Mouse (Mus musculus) frontal cortex, postnatal 36 days (tissue): Measurements from ENCODE around the gene Dydc2.

Experiments used
- DNase-seq, 2 experiments: peaks; one replicate each; pipeline ENCODE4 v3.0.0; 2022; ENCODE audit warnings: low spot score in 2 of 2

Dydc2 gene

GRCm38 (mm10) chr14:40999904-41000645 is 68.9 kb downstream of the Dydc2 start:
- no peak for DNase-seq
